Mouse (Mus musculus): ENCODE measurements around the gene Vps33b.

DNA sequence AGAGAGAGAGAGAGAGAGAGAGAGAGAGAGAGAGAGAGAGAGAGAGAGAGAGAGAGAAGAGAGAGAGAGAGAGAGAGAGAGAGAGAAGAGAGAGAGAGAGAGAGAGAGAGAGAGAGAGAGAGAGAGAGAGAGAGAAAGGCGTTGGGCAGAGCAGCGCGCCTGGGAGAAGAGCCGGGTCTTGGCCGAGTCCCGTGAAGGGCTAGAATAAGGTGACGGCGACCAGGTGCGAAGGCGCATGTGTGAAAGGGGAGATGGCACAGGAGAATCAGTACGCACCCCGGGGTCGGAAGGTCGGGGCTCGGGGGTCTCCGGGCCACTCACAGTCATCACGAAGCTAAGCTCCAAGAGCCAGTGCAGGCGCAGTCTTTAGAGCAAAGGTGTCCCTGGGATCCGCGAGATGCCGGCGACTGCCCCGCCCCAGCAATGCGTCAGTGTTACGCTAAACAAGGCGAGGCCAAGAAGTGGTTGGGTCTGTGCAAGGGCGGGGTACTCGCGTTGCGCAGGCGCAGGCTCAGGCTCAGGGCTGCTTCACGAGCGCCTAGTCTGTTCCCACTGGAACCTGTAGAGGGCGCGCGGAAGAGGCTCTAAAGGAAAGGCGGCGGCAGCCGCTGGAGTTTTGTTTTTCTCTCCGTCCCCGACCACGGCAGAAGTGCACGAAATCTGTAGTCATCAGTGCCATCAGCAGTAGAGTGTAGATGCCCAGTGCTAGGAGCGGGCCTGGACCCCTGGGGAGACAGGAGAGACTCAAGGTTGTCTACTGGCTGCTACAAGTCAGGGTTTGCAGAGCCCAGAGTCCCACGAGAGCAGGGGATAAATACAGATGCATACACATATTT, 70.6 kb downstream of the Vps33b start:
- peak; percentile 83 for TF ChIP-seq CTCF (IDR thresholded peaks at IDR 0.05; ENCODE audit: borderline replicate concordance, extremely low read depth, insufficient read depth, insufficient read length)
- peak; percentile 30; the same call in 1 of the 2 replicates for TF ChIP-seq POLR2A (IDR thresholded peaks at IDR 0.05; ENCODE audit: borderline replicate concordance, extremely low read depth, insufficient read depth, insufficient read length, poor library complexity, severe bottlenecking)

Measured in brain, embryonic 14.5 days (tissue).